Mouse (Mus musculus): ENCODE data around the gene Ccl11. TPM values are rescaled to one million over a fixed set of nuclear protein-coding genes. Genes with fewer than 3 reads are reported as not detected.

The Ccl11 gene
- polyA plus RNA-seq (2015; fragmentation: Nextera tagmentation; extraction: Ambion mirVana) = 0.13 and 0.14 TPM in 2 replicates

GRCm38 (mm10) chr11:82057646-82058045, at the start of gene Ccl11:
Gene Ccl11 (plus strand): TSS chr11:82057823.
- Histone ChIP-seq H3K4me2 (no peak within 1 kb of the TSS), H3K27ac (replicated peaks) (no peak within 1 kb of the TSS), H3K36me3 (replicated peaks) (no peaks in the 10 kb centered on the region), H3K27me3 (no peaks in the 10 kb centered on the region), H3K9ac (no peak within 1 kb of the TSS), H3K4me1 (replicated peaks) (no peaks in the 10 kb centered on the region), H3K9me3 (replicated peaks) (no peaks in the 10 kb centered on the region), H3K4me3 (replicated peaks) (no peak within 1 kb of the TSS)
- WGBS (ENCODE audit: insufficient replicate concordance) = 59% methylated on average over 6 of the region's 6 CpGs
- ATAC-seq (ENCODE audit: insufficient read depth) = no peak

- H3K4me3 ChIP-seq (replicated peaks) = no peak overlapping the region
- H3K27me3 ChIP-seq = no peaks in the 10 kb centered on the region
- H3K4me2 ChIP-seq = no peak overlapping the region
- H3K36me3 ChIP-seq (replicated peaks) = no peaks in the 10 kb centered on the region
- no peak overlapping the region for H3K9ac ChIP-seq
- 0 out of 2 replicates have a peak, but pooled peaks cover 3% of the 10 kb centered on the region for H3K4me1 ChIP-seq (replicated peaks)
- no peak for ATAC-seq (ENCODE audit: insufficient read depth)
- 65% methylated on average over 3 of the region's 3 CpGs for WGBS (ENCODE audit: insufficient replicate concordance)
- H3K27ac ChIP-seq (replicated peaks) = no peak overlapping the region
- no peaks in the 10 kb centered on the region for H3K9me3 ChIP-seq (replicated peaks)
Observed at GRCm38 (mm10) chr11:82010115-82010514, 47.5 kb upstream of the Ccl11 start.

- H3K27me3 ChIP-seq = no peaks in the 10 kb centered on the region
- WGBS (ENCODE audit: insufficient replicate concordance) = 48% methylated on average over 8 of the region's 8 CpGs
- no peaks in the 10 kb centered on the region for H3K36me3 ChIP-seq (replicated peaks)
- H3K27ac ChIP-seq (replicated peaks) = no peak overlapping the region
- no peaks in the 10 kb centered on the region for H3K9me3 ChIP-seq (replicated peaks)
- no peak overlapping the region for H3K4me3 ChIP-seq (replicated peaks)
- H3K4me1 ChIP-seq (replicated peaks) = 0 out of 2 replicates have a peak, but pooled peaks cover 3% of the 10 kb centered on the region
- no peak overlapping the region for H3K9ac ChIP-seq
- no peak for ATAC-seq (ENCODE audit: insufficient read depth)
- H3K4me2 ChIP-seq = no peak overlapping the region
Observed at GRCm38 (mm10) chr11:82011411-82012193, 46.0 kb upstream of the Ccl11 start.

- no peaks in the 10 kb centered on the region for H3K9me3 ChIP-seq (replicated peaks)
- no peak overlapping the region for H3K27ac ChIP-seq (replicated peaks)
- WGBS (ENCODE audit: insufficient replicate concordance) = 60% methylated on average over 1 of the region's 1 CpGs
- no peak overlapping the region for H3K4me3 ChIP-seq (replicated peaks)
- no peaks in the 10 kb centered on the region for H3K4me1 ChIP-seq (replicated peaks)
- no peaks in the 10 kb centered on the region for H3K27me3 ChIP-seq
- no peaks in the 10 kb centered on the region for H3K36me3 ChIP-seq (replicated peaks)
- no peak for ATAC-seq (ENCODE audit: insufficient read depth)
- no peak overlapping the region for H3K9ac ChIP-seq
- no peak overlapping the region for H3K4me2 ChIP-seq
Observed at GRCm38 (mm10) chr11:82013756-82014155, 43.9 kb upstream of the Ccl11 start.

- 32% methylated on average over 2 of the region's 2 CpGs for WGBS (ENCODE audit: insufficient replicate concordance)
- Histone ChIP-seq H3K4me3 (replicated peaks) (no peak overlapping the region), H3K4me1 (replicated peaks) (no peaks in the 10 kb centered on the region), H3K27me3 (no peaks in the 10 kb centered on the region), H3K9ac (no peak overlapping the region), H3K9me3 (replicated peaks) (no peaks in the 10 kb centered on the region), H3K36me3 (replicated peaks) (no peaks in the 10 kb centered on the region), H3K27ac (replicated peaks) (no peak overlapping the region), H3K4me2 (no peak overlapping the region)
- no peak for ATAC-seq (ENCODE audit: insufficient read depth)
Observed at GRCm38 (mm10) chr11:82015066-82015465, 42.6 kb upstream of the Ccl11 start.

- H3K27ac ChIP-seq (replicated peaks) = no peak overlapping the region
- no peaks in the 10 kb centered on the region for H3K9me3 ChIP-seq (replicated peaks)
- H3K4me3 ChIP-seq (replicated peaks) = no peak overlapping the region
- H3K27me3 ChIP-seq = no peaks in the 10 kb centered on the region
- no peaks in the 10 kb centered on the region for H3K4me1 ChIP-seq (replicated peaks)
- no peaks in the 10 kb centered on the region for H3K36me3 ChIP-seq (replicated peaks)
- H3K4me2 ChIP-seq = no peak overlapping the region
- 39% methylated on average over 3 of the region's 3 CpGs for WGBS (ENCODE audit: insufficient replicate concordance)
- H3K9ac ChIP-seq = no peak overlapping the region
- no peak for ATAC-seq (ENCODE audit: insufficient read depth)
Observed at GRCm38 (mm10) chr11:82016181-82016780, 41.3 kb upstream of the Ccl11 start.

- ATAC-seq (ENCODE audit: insufficient read depth) = no peak
- no peak overlapping the region for H3K4me3 ChIP-seq (replicated peaks)
- no peaks in the 10 kb centered on the region for H3K27me3 ChIP-seq
- 35% methylated on average over 2 of the region's 2 CpGs for WGBS (ENCODE audit: insufficient replicate concordance)
- H3K4me2 ChIP-seq = no peak overlapping the region
- no peaks in the 10 kb centered on the region for H3K36me3 ChIP-seq (replicated peaks)
- H3K27ac ChIP-seq (replicated peaks) = no peak overlapping the region
- H3K9me3 ChIP-seq (replicated peaks) = no peaks in the 10 kb centered on the region
- H3K4me1 ChIP-seq (replicated peaks) = no peaks in the 10 kb centered on the region
- no peak overlapping the region for H3K9ac ChIP-seq
Observed at GRCm38 (mm10) chr11:82019389-82019788, 38.2 kb upstream of the Ccl11 start.

- Histone ChIP-seq H3K36me3 (replicated peaks) (no peaks in the 10 kb centered on the region), H3K4me3 (replicated peaks) (no peak overlapping the region), H3K9me3 (replicated peaks) (no peaks in the 10 kb centered on the region), H3K27me3 (no peaks in the 10 kb centered on the region), H3K9ac (no peak overlapping the region), H3K27ac (replicated peaks) (no peak overlapping the region), H3K4me2 (no peak overlapping the region), H3K4me1 (replicated peaks) (no peaks in the 10 kb centered on the region)
- no peak for ATAC-seq (ENCODE audit: insufficient read depth)
Observed at GRCm38 (mm10) chr11:82019793-82020192, 37.8 kb upstream of the Ccl11 start.

GRCm38 (mm10) chr11:82021406-82021805, 36.2 kb upstream of the Ccl11 start:
- H3K9me3 ChIP-seq (replicated peaks) = no peaks in the 10 kb centered on the region
- ATAC-seq (ENCODE audit: insufficient read depth) = no peak
- no peak overlapping the region for H3K27ac ChIP-seq (replicated peaks)
- H3K9ac ChIP-seq = no peak overlapping the region
- H3K4me2 ChIP-seq = no peak overlapping the region
- no peaks in the 10 kb centered on the region for H3K4me1 ChIP-seq (replicated peaks)
- no peaks in the 10 kb centered on the region for H3K36me3 ChIP-seq (replicated peaks)
- no peaks in the 10 kb centered on the region for H3K27me3 ChIP-seq
- WGBS (ENCODE audit: insufficient replicate concordance) = 14% methylated on average over 3 of the region's 3 CpGs
- H3K4me3 ChIP-seq (replicated peaks) = no peak overlapping the region

GRCm38 (mm10) chr11:82022504-82023056, 35.0 kb upstream of the Ccl11 start:
- H3K27ac ChIP-seq (replicated peaks) = no peak overlapping the region
- 52% methylated on average over 6 of the region's 6 CpGs for WGBS (ENCODE audit: insufficient replicate concordance)
- H3K4me1 ChIP-seq (replicated peaks) = no peaks in the 10 kb centered on the region
- H3K36me3 ChIP-seq (replicated peaks) = no peaks in the 10 kb centered on the region
- no peak overlapping the region for H3K4me2 ChIP-seq
- no peaks in the 10 kb centered on the region for H3K27me3 ChIP-seq
- no peaks in the 10 kb centered on the region for H3K9me3 ChIP-seq (replicated peaks)
- no peak overlapping the region for H3K4me3 ChIP-seq (replicated peaks)
- no peak for ATAC-seq (ENCODE audit: insufficient read depth)
- H3K9ac ChIP-seq = no peak overlapping the region

GRCm38 (mm10) chr11:82023769-82024168, 33.9 kb upstream of the Ccl11 start:
- Histone ChIP-seq H3K4me1 (replicated peaks) (no peaks in the 10 kb centered on the region), H3K9ac (no peak overlapping the region), H3K4me2 (no peak overlapping the region), H3K27ac (replicated peaks) (no peak overlapping the region), H3K36me3 (replicated peaks) (no peaks in the 10 kb centered on the region), H3K27me3 (no peaks in the 10 kb centered on the region), H3K4me3 (replicated peaks) (no peak overlapping the region), H3K9me3 (replicated peaks) (no peaks in the 10 kb centered on the region)
- 44% methylated on average over 4 of the region's 4 CpGs for WGBS (ENCODE audit: insufficient replicate concordance)
- no peak for ATAC-seq (ENCODE audit: insufficient read depth)

Measured in liver, embryonic 15.5 days (tissue).